Mouse (Mus musculus) mouse embryonic stem cell (cell line): Measurements from ENCODE around the gene Col24a1.

ENCODE experiments used
- in situ Hi-C, 2 experiments: fragments of 300-500 bp; cut with MboI; formaldehyde crosslinking; loops; 1 replicate in 1 of 2; 3 replicates in 1 of 2; pipeline ENCODE4 v1.14.3; 2019 to 2020; ENCODE audit warnings: low sequenced_read_pairs in 2 of 2, low pct_unique_long_range_greater_than_20kb in 1 of 2, mixed read lengths in 1 of 2; ENCODE audit not compliant: unreplicated experiment in 1 of 2

Col24a1 gene

DNA sequence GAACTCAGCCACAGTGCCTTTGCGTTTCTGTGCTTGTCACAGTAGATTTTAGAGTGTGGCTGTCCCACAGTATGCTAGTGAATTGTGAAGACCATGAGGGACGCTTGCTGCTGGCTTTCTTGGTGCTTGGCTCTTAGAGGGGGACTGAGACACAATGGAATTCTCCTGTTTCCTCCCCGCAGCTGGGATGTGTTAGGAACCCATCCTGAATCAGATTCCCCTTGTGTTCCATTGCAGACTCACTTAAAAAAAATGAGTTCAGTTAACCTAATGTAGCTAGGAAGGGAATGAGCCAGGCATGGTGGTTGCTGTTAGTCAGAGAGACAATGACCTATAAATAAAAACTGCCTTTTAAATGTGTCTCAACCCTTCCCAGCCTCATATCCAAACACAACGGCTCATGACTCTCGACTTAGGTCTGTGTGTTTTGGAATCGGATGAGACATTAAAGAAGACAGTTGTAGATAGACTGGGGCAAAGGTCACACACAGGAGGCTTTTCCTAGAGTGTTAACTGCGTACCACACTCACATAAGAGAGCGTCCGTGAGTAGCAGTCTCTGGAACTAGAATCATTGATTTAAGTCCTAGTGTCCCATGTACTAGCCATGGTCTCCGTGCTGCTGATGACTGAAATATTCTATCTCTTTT, 47.7 kb downstream of the Col24a1 start:
- in situ Hi-C loops, result no loop called here

DNA sequence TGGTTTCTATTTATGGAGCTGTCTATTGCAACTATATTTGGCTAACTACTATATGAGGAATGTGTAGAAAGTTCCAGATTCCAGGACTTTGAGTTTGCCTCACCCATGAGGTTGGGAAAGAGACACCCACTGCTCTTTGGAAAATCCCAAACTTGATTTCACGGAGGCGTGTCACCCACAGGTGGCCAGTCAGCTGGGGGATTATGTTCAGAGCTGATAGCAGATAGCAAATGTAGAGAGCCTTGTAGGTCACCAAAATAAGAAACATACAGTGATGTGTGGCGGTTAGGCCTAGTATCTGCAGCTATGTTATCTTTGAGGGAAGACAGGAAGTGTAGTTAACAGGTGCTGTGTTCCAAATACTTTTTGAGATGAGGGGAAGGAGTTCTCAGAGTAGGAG, 56.4 kb downstream of the Col24a1 start:
- in situ Hi-C loops, result no loop called here

DNA sequence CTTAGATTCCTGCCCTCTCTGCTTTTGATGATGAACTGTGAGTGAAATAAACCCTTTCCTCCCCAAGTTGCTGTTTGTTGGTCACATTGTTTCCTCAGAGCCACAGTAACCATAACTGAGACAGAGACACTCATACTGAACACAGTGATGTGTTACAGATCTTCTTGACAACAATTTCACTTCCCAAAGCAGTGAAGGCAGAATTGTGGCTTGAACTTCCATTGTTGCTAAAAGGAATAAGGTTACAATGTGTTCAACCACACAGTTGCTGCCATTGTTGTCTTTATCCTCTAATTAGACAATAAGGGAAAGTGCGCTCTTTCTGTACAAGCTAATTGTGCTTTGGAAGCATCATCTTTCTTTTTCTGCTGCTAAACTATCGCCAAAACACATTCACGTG, 61.7 kb downstream of the Col24a1 start:
- in situ Hi-C loops, result no loop called here

DNA sequence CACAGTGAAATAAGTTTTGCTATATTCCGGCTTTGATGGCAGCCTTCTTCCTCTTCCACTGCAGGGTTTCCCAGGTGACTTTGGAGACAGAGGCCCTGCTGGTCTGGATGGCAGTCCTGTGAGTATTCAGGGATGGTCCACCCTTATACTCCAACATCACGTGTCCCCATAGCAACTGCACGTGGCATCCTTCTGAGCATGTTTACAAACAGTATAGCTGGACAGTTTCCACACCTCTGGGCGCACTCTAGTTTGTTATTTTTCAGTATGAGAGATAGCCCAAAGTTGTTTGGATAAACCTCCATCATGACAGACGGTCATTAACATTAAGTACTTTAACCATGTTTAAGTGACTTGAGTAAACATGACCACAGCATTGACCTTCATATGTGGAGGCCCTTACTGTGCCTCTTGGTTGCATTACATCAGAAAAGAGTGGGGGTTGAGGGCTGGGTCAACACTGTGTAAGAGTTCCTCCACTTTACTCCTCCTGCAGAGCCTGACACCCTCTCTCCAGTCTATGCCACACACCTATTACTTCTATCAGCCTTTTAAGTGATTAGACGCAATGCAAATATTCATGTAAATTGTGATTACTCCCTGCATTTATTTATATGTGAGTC, 64.7 kb downstream of the Col24a1 start:
- in situ Hi-C loops, result no loop called here

DNA sequence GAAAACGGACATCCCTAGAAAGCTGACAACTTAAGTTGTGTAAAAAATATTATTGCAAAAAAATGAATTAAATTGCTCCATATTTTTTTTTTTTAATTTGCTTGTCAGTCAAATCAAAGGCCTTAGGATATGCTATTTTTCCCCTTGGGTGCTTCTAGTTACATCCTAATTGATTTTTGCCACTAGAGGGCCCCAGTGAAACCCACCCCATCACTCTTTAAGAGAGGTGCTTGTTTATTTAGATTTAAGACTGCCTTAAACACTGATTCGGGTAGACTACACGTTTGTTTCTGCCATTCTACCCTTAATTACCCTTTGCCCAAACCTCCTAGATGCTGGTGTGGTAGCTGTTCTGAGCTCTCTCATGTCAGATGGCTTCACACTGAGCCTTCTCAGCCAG, 73.0 kb downstream of the Col24a1 start:
- in situ Hi-C loops, result no loop called here

DNA sequence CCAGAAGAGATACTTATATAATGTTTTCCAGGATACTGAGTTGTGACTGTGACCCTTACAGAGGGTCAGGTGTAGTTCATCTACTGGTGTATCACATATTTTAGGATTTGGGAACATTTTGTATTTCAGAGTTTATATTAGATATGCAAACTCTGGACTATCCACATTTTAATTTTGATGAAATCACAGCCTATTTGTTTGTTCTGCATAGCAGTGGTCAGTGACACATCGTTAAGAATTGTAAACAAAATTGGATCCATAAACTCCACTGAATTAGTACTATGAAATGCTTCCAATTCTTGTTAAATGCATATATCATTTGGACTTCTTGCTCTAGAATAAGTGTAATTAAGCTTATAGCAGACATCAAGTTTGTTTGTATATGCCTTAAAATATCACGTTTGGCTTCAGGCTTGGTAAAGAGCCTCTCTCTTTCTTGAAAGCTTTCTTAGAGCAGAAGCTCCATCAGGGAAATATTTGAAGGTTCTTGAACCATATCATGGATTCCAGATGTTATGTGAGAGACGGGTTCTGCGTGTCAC, 75.0 kb downstream of the Col24a1 start:
- in situ Hi-C loops, result no loop called here

DNA sequence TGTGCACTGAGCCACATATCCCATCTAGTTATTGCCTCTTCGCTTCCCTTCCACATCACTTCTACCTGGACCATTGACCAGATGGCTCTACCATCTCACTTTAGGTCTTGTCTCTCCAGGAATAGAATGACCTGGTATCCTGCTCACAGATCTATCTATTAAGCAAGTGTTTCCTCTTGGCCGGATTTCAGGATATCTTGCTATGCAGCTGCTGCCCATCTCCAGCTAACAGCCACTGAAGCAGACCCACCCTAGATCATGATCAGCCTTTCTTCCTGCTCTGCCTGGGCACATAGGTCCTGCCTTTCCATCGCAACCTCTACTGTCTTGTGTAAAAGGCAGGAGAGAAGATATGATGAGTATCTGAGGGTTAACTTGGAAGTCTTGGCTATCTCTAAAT, 84.0 kb downstream of the Col24a1 start:
- in situ Hi-C loops, result no loop called here

DNA sequence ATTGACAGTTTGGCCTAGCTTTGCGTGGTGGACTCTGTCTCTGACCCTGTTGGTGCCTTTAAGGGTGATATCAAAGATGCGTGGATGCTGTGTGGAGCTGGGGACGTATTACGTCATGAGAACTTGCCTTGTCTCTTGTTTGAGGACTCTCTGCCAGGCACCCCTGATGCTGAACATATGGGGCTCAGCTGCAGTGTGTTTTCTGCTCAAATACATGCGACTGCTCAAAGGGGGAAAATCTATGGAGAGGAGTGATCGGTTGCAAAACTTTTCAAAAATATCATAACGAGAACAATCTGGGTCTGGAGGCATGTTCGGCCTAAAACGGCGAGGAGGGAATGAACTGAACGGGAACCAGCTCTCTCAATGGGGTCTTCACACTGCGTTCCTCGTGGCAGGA, 90.8 kb downstream of the Col24a1 start:
- in situ Hi-C loops, result no loop called here

DNA sequence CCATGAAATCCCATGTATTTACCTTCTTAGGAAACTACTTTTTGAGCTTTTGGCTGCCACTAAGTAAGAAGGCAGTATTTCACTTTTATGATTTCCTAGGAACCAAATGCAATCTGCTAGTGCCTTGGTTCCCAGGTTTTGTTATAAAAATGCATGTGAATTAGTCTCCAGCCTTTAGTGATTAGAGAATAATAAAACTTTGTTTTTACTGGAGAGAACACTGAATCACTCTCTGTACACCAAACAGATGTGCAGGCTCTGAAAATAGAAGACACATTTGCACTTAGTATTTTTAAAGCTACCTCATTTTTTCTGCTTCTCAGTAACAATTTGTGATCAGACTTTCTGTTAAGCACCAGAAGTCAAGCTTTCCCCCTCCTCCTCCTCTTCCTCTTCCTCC, 94.2 kb downstream of the Col24a1 start:
- in situ Hi-C loops, result no loop called here

DNA sequence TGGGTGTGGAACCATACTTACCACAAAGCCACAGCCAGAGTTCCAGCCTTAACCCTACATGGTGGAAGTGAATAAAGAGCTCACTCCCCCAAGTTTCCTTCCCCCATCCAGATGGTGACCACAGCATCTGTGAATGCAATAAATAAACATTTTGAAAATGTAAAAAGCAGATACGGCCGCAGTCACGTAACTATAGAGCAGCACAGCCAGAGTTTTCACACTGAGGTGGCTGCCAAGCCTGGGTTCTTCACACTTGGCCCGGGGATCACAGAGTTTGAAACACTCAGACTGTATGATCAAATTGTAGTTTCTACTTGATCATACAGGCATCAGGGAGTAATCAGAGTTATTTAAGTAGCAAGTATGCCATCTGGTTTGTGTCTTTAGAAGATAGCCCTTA, 98.4 kb downstream of the Col24a1 start:
- in situ Hi-C loops, result no loop called here

DNA sequence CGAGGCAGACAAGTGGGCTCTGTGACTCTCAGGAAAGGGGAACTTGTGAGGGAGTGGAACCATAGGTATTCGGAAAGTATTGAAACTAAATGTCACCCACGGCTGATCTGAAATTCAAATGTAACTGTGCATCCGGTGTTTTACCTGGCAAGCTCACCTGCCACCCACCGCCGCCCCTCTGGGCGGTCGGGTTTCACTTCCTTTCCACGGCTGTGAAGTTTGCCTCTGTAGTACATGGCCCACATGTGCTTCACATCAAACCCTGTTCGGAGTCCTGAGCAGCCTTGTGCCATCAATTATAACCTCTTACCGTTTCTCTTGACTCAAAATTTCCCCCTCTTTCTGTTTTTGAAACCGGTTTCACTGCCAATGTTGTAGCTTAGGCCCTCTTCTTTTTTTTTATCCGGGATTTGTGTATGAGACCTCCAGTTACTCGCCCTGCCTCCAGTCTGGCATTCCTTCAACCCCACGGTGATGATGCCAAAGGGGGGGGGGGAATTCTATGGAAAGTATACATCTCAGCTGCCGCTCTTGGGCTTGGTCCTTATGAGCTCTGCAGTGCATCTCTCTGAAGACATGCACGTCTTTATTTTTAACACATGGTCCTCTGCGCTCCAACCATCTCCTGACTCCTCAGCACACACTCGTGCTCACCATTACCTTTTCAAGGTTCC, 99.9 kb downstream of the Col24a1 start:
- in situ Hi-C loops, result no loop called here

DNA sequence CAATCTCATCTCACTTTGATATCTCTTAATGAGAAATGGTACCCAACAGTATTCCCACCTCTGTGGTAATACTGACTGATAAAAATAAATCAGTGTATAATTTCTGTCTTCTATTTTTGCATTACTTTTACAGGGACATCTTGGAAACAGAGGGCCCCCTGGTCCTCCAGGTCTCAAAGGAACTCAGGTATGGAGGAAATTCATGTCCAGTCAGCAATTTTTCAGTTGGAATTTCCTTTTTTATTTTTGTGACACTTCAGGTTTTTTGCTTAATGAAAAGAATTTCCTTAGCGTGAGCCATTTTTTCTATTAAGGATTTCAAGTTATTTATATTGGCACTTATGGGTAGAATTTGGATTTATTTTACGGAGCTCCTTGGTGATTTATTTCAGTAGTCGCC, 106.9 kb downstream of the Col24a1 start:
- in situ Hi-C loops, result no loop called here

DNA sequence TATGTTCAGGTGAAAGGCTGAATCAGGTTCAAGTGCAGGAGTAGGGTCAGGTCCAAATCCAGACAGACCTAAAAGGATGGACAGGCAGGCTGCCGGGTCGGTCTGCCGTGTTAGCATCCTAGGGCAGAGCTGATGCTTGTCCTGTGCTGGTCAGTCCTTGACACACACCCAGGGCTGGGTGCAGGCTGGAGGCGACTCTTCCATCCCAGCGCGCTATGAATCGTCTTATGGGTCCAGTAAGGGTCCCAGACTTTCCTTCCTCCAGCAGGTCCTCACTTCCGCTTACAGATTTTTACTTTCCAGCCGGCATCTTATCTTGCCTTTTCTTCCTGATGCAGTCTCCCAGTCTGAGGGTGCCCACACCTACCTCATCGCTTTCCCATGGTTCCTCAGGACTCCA, 110.0 kb downstream of the Col24a1 start:
- in situ Hi-C loops, result loop anchor here in 1 of 2 experiments (25.0 kb wide), 2 partner anchors 185 to 785 kb away; partner anchors contain the start of gene Znhit6

DNA sequence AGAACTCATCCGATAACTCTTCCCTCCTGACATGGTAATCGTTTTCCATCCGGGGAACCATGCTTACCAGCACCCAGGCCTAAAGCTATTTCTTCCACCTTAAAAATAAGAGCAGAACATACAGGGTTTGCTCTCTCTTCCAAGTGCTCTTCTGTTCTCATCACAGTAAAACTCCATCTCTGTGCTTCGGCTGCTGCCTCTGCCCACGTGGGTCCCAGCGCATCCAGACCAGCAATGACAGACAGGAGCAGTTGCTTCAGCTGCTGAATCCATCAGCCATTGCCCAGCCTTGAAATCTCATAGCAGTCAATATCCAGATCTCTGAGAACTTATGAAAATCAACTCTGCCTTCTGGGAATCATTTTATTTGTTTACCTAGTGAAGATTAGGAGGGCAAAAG, 110.7 kb downstream of the Col24a1 start:
- in situ Hi-C loops, result loop anchor here in 1 of 2 experiments (25.0 kb wide), 2 partner anchors 184 to 784 kb away; partner anchors contain the start of gene Znhit6

DNA sequence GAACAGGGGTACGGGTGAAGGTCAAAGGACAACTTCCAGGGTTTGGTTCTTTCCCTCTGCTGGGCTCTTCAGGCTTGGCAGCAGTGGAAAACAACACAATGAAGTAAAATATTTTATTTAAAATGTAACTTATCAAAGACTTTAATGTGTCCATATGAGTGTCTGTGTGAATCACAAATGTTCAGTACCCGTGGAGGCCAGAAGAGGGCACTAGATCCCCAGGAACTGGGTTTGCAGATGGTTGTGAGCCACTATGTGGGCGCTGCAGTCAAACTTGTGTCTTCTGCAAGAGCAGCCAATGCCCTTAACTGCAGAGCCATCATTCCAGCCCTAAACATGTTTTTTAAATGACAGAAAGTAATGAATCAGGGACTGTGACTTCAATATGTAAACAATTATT, 115.8 kb downstream of the Col24a1 start:
- in situ Hi-C loops, result loop anchor here in 1 of 2 experiments (25.0 kb wide), 2 partner anchors 179 to 779 kb away; partner anchors contain the start of gene Znhit6

DNA sequence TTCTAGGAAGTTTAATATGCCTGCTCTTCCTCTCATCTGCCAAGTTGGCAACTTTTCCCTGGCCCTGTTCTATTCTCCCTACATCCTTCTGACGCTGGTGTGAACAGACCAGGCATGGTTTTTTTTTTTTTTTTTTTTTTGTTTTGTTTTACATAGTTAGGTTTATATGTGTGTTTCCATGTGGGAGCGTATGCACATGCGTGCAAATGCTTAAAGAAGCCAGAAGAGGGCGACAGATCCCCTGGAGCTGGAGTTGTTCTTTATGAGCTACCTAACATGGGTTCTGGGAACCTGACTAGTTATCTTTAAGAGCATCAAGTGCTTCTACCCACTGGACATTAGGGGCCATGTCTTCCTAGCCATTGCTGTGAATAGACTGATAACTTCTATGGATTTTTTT, 119.9 kb downstream of the Col24a1 start:
- in situ Hi-C loops, result loop anchor here (10.0 to 25.0 kb wide), 3 partner anchors 175 to 775 kb away; partner anchors contain the start of gene Znhit6 (in 1 of the 2)

DNA sequence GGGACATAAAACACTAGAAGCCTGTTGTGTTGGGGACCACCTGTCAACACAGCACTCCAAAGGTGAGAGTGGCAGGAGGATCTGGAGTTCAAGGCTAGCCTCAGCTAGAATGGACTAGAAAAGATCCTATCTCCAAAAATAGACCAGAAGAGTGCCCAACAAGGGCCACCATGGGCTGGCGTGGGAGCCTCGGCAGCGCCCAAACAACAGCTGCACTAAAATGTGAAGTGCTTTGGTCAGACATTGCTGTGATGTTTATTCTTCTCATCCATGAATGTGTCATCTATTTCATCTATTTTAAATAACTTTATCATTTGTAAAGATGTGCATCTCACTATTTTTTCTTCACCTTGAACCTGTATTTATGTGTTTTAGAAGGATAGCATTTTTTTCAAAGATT, 122.1 kb downstream of the Col24a1 start:
- in situ Hi-C loops, result loop anchor here (10.0 to 25.0 kb wide), 3 partner anchors 173 to 773 kb away; partner anchors contain the start of gene Znhit6 (in 1 of the 2)

DNA sequence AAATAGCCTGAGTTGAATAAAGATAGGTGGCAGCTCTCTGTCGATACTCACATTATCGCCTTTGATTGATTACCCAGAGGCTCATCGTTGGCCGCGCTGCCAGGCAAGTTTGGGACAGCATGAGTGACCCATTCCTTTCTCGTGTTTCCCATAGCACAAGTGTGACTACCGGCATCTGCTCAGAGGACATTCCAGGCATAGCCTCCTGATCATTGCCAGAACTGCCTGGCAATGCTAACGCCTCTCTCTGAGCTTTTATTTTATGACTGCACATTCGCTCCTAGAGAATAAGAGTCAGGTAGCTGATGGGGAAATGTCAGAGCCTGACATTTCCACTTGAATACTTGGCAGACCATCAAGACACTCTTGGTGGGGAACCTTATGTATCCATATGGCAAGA, 125.5 kb downstream of the Col24a1 start:
- in situ Hi-C loops, result loop anchor here (10.0 to 25.0 kb wide), 3 partner anchors 169 to 769 kb away; partner anchors contain the start of gene Znhit6 (in 1 of the 2)

DNA sequence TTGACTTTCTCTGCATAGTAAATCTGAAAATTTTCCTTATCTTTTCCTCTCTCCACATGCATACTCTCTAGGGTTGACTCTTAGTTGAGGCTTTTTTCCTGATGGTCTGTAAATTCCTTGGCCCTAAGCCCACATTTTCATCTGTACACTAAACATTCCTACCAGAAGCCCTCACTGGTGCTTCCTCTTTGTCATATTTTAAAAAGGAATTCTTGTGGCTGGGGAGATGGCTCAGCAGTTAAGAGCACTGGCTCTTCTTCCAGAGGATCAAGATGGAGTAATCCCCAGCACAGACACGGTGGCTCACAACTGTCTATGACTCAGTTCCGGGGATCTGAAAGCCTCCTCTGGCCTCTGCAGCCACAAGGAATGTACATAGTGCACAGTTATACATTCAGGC, 128.1 kb downstream of the Col24a1 start:
- in situ Hi-C loops, result loop anchor here in 1 of 2 experiments (25.0 kb wide), 2 partner anchors 167 to 767 kb away; partner anchors contain the start of gene Znhit6
